Mouse (Mus musculus) erythroblast, embryonic 14.5 days (primary cell): ENCODE measurements around the gene Atp2b2.

ENCODE experiments used
- GATA1 ChIP-seq: IDR thresholded peaks from 2 replicates; pipeline ENCODE4 v1.6.1; 2012; ENCODE audit warnings: low read length, inconsistent platforms, mixed read lengths
- TAL1 ChIP-seq: IDR thresholded peaks from 3 replicates; pipeline ENCODE4 v1.6.1; 2012; ENCODE audit warnings: low read length, inconsistent platforms, mixed read lengths

- TF ChIP-seq GATA1 (no peak), TAL1 (no peak)
Observed at GRCm38 (mm10) chr6:113787459-113787968, 254.9 kb downstream of the Atp2b2 start.
